Comparison of ENCODE assay signal across 1 mouse cellular context in the genomic region with DNA sequence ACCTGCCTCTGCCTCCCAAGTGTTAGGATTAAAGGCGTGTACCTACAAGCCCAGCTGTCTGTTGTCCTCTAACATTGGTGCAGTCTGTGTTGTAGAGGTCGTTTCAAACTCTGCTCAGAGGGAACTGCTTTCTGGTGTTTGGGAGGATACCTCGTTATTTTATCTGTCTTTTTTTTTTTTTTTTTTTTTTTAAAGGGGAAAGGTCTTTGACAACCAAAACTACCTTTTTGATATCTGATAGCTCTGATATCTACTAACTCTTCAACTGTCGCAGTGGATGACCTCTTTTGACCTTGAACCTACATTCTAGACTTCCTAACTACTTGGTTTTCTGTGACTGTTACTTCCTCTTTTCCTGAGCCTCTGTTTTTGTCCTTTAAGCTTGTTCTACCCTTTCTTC.
A peak's percentile ranks its signal among the peaks of the same experiment; 100 is the strongest.
TF ChIP-seq lines count a peak whose summit lies in the region.

No protein-coding gene starts in this region.

TF ChIP-seq in MEL, 35 proteins besides CTCF, POLR2A, EP300 and RAD21:
- 0 out of 2 replicates have a peak, but pooled peaks have one; percentile 44 for TF ChIP-seq HCFC1 (IDR thresholded peaks at IDR 0.05; ENCODE audit: low read depth, low read length)
- TF ChIP-seq ETS1 (IDR thresholded peaks at IDR 0.05; ENCODE audit: low read depth, low read length): peak; percentile 67; the same call in 1 of the 2 replicates
- TF ChIP-seq POLR2AphosphoS5 (IDR thresholded peaks at IDR 0.05; ENCODE audit: borderline replicate concordance, low read depth, low read length): no peak
- peak; percentile 75 for TF ChIP-seq GATA1 (IDR thresholded peaks at IDR 0.05; ENCODE audit: low read depth, low read length)
- TF ChIP-seq MXI1 (IDR thresholded peaks at IDR 0.05; ENCODE audit: low read depth, low read length): no peak
- TF ChIP-seq NRF1 (IDR thresholded peaks at IDR 0.05; ENCODE audit: insufficient read depth, low read depth, low read length, poor library complexity, severe bottlenecking): no peak
- TF ChIP-seq ZNF384 (IDR thresholded peaks at IDR 0.05; ENCODE audit: low read depth, low read length): peak; percentile 97
- no peak for TF ChIP-seq SMC3 (IDR thresholded peaks at IDR 0.05; ENCODE audit: low read depth, low read length)
- no peak for TF ChIP-seq CHD1 (IDR thresholded peaks at IDR 0.05; ENCODE audit: low read depth, low read length)
- TF ChIP-seq MYB (IDR thresholded peaks at IDR 0.05; ENCODE audit: low read depth, low read length): peak; percentile 81
- 0 out of 2 replicates have a peak, but pooled peaks have one; percentile 14 for TF ChIP-seq MAX (IDR thresholded peaks at IDR 0.05; ENCODE audit: low read length)
- TF ChIP-seq SIN3A (IDR thresholded peaks at IDR 0.05; ENCODE audit: low read length): peak; percentile 63
- TF ChIP-seq RCOR1 (IDR thresholded peaks at IDR 0.05; ENCODE audit: low read depth, low read length): peak; percentile 30; the same call in 1 of the 2 replicates
- TF ChIP-seq KAT2A (conservative IDR thresholded peaks at IDR 0.05; ENCODE audit: low read depth, low read length): no peak
- TF ChIP-seq TCF12 (IDR thresholded peaks at IDR 0.05; ENCODE audit: low read depth, low read length): peak; percentile 50; the same call in 1 of the 2 replicates
- TF ChIP-seq ZC3H11A (IDR thresholded peaks at IDR 0.05; ENCODE audit: low read depth, low read length): no peak
TF ChIP-seq in MEL: peak in this region for 9.
